Mouse (Mus musculus) left cerebral cortex, adult 11 months (tissue): ENCODE measurements around the gene Ago1.
A peak's percentile ranks its signal among the peaks of the same experiment; 100 is the strongest.

ENCODE experiments used
- DNase-seq: peaks from one replicate; pipeline ENCODE4 v3.0.0; 2022; ENCODE audit warnings: low spot score

Gene Ago1

DNA sequence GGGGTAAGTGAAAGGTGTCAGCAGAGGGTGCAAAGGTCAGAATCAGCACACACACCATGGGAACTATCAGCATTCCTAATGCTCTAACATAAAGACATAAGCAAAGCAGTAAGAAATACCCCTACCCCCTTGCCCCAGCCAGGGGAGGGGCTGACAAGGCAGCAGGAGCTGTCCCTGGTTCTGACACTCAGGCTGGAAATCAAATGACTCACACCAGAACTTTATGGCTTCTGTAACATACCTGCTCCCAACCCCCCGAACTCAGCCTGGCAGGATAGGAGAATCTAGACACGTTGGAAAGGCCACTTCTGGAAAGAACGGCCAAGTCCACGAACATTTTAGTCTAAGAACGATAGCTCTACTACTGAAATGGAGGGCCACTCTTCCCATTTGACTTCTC is 4.6 kb upstream of the Ago1 start:
- DNase-seq, result no peak

DNA sequence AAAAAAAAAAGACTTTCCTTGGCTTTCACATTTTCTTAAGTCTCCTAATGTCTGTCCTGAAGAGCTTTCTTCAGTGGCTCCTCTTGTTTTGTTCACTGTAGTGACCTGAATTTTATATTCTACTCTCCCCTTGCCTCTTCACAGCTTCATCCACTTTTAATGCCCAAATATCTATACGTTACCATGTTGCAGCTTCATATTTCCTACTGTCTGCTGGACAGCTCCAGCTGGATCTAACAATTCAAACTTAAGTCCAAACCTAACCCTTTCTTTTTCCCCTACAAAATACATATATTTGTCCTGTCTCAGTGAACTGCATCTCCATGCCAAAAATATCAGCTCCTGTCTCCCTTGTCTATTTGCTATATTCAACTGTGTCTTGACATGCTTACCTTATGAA is 951 bp upstream of the Ago1 start:
- DNase-seq, result no peak

DNA sequence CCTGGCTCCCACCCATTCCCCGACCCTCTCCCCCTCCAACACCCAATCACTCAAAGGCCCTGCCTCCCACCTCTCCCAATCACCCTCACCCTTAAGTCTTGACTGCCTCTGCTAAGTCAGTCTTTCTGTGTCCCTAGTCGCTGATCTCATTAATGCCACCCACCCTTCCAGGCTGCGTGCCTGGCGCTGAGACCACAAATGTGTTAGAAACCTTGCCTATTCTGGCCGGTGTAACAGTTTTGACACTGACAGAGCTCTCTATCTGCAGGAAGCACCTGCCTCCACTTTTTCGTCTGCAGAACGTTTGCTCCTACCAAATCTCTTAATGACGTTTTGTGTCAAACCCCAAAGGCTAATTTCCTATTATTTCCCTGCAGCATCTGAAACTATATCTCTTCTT is 542 bp upstream of the Ago1 start:
- DNase-seq, result no peak

DNA sequence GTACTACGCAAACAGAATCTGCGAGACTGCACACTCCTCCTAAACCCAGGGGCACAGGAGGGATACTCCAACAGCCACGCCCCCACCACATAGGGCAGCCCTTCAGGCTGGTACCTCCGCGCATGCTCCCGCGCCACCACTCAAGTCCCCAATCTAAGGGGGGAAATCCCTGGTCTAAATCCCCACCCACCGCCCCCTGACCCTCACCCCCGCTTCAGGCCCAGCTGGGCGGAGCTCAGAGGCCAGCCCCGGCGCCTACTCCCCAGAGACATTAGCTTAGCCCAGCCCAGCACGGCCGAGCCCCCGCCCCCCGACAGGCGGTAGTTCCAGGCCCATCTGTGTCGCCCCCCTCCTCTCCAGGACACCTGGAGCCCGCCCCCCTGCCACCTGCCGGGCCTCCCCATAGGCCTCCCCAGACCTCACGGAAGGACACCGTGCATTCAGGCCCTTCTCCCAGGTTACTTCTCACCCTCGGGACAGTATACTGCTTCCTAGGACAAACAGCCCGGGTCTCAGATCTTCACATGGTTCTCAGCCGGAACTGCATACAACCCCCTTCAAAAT is 580 bp downstream of the Ago1 start:
- DNase-seq, result no peak

DNA sequence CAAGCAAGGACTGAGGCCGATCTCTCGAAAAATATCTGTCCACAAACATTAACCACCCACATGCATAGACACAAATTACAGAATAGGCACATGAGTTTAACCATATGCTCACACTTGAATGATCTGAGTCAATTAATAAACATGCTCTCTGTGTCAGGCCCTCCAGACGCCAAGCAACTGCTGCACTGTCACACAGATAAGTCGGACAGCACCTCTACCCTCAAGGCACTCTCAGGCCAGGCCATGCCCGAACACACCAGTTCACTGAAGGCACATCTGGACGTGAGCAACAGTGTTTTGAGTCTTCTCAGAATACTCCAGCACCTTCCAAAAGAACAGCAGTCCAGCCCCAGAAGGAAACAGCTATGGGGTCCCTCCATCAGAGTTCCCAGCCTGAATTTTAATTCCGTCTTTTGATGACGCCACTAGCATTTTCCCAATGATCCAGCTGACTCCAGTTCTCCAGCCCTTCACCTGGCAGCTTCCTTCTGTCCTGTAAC is 2.1 kb downstream of the Ago1 start:
- no peak for DNase-seq

DNA sequence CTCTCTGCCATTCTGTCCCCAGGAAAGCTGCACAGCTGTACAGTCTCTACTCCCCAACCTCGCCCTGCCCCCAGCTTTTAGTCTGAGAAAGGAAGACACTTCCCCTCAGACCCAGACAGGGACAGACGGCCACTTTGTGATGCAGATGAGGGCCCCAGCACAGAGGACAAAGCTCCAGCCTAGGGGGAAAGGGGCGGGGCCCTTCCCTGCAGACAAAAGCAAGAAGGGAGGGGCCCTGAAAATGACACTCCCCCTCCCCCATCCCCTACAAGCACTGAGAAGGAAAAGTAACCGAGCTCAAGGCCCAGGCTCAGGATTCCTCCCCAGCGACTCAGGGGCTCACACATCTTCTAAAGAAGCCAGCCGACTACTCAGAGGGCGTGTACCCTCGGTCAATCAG is 2.5 kb downstream of the Ago1 start:
- no peak for DNase-seq

DNA sequence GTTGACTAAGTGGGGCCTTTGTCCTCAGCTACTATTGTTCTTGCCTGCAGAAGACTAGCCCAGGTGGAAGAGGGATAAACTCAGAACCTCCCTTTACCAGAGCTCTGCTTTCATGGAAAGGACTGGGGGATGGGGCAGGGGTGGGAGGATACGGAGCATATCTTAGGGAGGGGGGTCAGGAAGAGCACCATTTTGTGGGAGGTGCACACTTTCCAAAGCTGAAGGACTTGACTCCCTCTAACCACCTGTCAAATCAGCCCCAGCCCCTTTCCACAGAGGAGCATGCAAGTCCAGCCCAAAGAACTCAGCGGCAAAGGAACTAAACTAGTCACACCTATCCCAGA is 3.5 kb downstream of the Ago1 start:
- DNase-seq, result no peak

DNA sequence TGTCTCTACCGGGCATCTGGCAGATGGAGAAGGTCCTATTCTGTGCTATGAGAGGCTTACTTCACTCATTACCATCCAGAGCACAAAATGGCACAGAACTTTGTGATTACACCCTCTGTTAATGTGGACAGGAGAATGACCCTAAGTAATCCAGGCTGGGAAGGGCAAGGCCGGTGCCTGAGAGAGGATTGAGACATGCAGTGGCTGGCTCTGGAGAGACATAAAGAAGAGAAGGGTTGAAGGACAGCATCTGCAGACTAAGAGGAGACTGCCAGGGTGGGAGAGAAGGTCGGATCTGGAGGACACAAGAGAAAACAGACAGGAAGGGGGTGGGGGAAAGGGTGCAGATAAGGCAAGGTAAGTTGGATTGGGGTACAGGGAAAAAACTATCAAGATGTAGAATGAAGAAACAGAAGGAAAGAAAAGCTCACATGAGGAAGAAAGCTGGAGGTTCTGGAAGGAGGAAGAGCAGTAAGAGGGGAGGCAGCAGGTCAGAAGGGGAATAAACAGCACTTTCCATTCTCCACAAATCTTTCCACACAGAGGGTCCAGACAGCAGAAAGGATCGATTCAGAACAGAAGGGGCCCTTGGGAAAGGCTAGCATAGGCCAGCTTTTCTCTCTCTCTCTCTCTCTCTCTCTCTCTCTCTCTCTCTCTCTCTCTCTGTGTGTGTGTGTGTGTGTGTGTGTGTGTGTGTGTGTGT is 4.0 kb downstream of the Ago1 start:
- no peak for DNase-seq

DNA sequence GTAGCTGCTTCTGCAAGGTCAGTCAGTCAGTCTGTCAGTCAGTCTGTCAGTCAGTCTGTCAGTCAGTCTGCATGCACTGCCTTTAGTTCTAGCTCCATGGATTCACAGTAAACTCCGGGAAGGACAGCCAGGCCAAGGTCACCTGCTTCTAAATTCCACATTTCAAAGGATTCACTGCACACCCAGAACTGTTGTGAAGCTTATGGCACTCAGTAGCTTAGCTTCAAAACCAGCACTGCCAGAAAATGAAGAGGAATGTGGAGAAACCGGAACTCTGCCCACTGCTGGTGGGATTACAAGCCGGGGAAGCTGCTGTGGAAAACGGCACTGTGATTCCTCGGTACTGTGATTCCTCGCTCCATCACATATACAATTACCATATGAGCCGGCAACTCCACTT is 12.9 kb downstream of the Ago1 start:
- DNase-seq, result no peak

DNA sequence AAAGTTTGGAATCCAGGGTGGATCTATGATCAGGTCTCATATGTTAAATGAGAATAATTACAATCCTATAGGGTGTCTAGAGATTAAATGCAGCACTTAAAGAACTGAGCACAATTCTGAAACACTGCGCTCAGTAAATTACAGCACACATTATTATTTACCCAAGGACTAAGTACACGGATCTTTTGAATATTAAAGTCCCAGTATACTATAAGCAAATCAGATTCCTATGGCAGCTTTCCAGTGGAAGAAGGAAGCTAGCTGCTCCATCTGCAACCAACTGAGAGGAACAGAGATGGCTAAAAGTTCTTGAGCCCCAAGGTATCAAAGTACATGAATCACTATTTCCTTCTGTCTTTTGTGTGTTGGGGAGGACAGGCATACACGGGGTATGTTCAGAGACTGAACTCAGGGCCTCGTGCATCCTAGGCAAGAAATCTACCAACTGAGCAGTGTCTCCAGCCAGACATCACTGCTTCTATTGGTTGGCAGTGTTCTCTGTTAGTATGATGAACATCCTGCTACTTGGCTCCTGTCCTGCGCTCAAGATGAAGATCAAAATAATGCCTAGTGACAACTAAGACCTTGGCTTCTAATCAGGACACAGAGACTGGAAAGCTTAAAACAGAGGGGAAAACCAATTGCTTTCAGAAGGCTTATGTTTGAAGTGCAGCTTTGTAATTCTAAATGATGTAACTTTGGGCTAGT is 13.7 kb downstream of the Ago1 start:
- no peak for DNase-seq

DNA sequence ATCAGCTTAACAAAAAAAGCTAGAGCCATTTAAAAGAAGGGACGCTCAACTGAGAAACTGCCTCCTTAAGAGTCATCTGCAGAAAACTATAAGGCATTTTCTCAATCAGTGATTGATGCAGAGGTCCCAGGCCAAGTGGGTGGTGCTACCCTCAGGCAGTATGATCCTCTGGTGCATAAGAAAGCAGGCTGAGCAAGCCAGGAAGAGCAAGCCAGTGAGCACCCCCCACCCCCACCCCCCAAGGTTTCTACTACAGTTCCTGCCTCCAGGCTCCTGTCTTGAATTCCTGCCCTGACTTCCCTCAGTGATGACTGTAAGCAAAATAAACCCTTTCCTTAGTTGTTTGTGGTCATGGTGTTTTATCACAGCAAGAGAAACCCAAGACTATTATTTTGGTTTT is 18.1 kb downstream of the Ago1 start:
- no peak for DNase-seq

DNA sequence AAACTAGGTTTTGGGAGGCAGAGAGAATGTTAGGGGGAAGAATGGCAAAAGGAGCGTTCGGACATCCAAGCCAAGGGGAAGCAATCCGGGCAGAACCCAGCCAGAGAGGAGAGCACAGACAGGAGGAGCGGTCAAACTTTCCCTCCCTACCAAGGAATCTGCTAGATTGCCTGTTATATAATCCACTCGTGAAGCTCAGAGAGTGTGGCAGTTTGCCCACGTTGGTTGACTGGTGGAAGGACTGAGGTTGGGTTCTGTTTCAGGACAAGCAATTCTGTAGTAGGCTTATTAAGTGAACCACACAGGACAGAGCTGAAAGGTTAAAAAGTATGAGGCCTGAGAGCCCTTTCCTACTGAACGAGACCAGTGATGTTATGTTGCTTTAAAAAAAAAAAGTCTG is 21.3 kb downstream of the Ago1 start:
- no peak for DNase-seq

DNA sequence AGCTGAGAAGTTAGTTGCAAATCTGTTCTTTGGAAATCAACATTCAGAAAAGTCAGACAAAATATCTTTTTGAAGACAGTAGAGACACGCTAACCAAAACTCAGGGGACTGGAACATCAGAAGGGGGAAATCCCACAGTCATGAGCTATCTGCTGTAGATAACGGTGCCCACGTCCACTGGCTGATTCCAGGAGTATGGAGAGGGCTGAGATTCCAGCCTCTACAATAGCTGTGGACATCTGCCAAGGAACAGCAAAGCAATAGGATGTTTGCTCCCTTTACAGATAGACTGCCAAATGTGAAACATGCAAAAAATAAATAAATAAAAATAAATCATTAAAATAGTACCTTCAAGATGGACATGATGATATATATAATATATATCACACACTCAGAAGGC is 23.9 kb downstream of the Ago1 start:
- DNase-seq, result no peak

DNA sequence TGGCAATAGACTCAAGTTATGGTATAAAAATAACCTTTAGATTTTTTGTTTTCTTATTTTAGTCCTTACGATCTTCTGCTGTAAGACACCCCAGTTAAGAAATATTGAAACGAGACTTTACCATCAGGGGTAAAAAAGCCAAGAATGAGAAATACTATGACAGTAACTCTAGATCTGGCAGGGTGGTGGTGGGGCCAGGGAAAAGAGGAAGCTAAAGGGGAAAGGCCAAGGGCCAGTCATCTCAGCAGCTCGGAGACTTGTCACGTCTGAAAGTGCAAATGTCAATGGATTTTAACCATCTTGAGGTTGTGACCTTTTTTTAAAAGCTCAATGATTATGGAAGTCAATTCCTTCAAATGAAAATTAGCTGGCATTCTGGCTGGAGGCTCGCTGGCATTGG is 30.1 kb downstream of the Ago1 start:
- DNase-seq, result no peak

DNA sequence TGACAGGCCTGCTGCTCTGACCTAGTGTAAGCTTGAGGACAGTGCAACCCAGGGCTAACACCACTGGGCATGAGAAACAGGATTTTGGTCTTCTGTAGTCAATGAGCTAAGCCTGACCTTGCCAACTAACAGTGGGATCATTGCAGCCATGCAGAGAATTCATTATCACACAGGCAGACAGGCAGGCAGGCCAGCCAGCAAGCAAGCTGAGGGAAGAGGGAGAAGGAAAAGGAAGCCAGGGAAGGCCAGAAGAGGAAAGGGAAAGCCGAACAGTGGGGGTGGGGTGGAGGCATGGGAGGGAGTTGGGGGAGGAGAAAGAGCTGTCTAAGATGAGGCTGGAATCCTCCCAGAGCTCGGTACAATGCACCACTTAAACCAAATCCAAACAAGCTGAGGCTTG is 32.1 kb downstream of the Ago1 start:
- no peak for DNase-seq

DNA sequence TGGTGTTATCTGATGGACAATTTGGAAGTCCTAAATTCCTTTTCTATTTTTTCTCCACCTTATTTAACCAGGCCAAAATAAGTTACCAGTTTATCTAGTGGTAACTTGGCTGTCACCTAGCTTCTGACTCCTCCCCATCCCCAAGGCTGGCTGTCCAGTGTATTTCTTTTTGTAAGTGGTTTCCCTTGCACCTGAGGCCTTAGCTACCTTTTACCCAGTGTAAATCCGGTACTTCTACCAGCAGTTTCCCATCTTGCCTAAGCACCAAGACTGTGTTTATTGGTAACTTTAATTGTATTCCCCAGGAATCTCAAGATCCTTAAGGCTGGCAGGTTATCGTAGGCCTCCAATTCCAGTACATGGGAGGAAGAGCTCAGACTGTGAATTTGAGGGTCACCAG is 34.3 kb downstream of the Ago1 start:
- no peak for DNase-seq

DNA sequence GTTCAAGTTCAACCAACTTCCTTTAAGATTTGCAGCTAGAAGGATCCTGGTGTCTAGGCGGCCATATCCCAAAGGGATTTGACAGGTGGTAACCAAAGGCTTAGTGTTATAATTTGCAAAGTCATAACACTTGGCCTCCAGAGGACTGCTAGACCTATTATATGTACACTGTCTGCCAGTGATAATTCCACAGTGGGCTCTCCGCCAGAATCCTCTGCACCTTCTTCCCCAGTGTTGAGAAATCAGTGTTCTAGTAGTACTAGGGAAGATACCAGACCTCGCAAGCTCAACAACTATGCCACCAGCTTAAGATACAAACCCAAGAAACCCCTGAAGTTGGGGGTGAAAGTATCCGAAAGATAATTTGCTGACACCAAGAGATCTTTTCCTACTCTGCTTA is 35.2 kb downstream of the Ago1 start:
- no peak for DNase-seq

DNA sequence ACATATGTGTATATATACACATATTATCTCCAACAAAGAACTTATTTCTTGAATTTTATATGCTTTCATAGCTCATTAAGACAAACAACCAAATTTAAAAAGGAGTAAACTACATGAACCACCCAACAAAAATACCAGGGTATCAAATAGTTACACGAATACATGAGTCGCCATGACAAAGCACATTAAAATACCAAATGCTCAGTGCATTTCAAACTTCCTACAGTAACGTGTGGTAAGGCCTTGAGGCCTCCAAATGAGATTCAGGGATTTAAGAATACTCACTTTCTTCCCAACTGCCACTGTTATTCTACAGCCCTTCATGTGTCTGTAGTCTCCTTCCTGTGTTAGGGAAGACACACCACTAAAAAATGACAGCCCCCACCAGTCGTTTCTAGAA is 36.6 kb downstream of the Ago1 start:
- DNase-seq, result no peak

DNA sequence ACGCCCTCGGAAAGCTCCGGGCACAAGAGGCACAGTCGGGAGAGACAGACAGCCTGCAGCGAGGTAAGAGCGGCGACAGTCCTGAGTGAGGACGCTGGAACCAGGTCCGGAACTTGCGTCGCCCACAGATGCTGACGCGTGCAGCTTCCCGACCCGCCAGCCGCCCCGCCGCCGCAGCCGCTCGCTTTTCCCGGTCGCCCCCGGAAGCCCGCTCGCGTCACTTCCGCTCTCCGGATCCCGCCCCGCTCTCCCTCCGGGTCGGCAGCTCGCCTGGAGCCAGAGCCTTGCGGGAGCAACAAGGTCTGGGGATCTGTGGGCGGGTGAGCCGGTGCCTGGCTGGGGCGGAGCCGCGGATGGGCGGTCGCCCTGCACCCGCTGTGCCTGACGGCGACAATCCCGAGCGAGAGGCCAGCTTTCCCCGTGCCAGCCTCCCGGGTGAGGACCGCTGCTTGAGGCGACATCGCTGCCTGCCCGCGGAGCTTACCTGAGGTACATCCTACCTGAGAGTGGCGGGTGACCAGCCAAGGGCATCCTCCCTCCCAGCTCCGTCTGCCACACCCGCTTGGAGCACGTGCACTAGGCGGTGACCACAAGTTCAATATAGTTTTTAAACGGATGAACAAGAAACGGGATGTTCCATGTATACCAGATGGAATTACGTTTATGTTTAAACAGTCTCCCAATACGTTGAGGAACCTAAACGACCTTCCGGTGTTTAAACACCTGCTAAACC is 38.9 kb downstream of the Ago1 start, which contains the start of gene Ago3:
TSS of gene Ago3 (minus strand) at position 210 of the 733 bp plus-strand sequence.
- DNase-seq, result peak; percentile 86

DNA sequence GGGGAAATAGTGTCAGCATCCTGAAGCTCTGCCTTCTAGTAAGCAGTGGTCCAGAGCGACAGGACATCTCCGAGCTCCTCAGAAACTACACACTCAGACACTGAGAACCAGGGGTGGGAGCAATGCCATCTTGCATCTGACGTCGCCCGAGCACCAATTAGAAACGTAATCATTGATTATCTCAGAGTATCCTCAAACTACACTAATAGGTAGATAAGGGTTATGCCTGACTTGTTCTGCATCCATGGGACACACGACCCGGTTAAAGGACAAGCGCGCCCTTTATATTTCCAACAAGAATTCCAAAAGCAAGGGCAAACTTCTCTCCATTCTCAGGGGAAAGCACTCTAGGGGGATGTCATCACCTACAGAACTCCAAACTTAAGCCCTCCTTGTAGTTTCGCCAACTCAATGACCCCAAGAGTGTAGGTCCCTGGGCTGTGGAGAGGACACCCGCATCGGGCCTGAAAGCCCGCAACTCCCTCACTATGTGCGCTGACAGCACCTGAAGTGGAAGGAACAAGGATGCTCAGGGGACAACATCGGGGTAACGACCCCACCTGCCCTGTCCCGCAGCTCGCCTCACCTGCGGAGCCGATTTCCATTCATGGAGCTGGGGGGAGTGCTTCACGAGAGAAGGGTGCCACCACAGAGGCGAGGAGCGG is 39.6 kb downstream of the Ago1 start:
- DNase-seq, result no peak

DNA sequence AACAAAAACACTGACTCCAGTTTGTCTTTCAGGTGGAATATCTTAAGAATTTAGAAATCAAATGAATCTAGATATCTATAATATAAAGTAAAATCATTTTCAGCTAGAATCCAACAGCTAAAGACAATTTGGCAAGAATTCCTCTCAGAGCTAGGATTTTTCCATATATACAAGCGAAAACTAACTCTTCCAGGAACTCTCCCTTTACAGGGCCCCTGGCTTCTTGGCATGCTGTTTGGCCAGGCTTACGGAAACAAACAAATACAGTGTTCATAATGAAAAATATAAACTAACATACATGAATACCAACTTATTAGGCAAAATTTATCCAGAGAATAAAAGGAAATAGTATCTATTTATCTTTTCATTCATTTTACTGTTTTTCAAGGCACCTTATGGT is 44.5 kb downstream of the Ago1 start:
- DNase-seq, result no peak

DNA sequence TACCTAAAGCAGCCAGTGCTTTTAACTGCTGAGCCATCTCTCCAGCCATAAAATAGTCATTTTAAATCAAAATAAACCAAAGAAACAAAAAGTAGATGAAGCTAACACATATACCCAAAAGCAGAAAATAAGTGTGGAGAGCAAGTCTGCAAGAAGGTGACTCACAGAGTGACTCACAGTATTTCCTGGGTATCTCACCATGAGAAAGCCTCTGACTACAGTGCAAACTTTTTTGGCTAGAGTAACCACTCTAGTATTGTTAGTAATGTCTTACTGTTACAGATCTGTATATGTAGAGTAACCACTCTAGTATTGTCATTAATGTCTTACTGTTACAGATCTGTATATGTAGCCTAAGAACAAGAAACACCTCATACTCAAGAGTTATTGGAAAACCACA is 52.7 kb downstream of the Ago1 start:
- no peak for DNase-seq
